Mouse (Mus musculus): Measurements from ENCODE around the gene Lig1. TPM values are rescaled to one million over a fixed set of nuclear protein-coding genes. Genes with fewer than 3 reads are reported as not detected.

Lig1 gene
- polyA plus RNA-seq, 1 experiment from 2014 or later: 77.6 TPM

DNA sequence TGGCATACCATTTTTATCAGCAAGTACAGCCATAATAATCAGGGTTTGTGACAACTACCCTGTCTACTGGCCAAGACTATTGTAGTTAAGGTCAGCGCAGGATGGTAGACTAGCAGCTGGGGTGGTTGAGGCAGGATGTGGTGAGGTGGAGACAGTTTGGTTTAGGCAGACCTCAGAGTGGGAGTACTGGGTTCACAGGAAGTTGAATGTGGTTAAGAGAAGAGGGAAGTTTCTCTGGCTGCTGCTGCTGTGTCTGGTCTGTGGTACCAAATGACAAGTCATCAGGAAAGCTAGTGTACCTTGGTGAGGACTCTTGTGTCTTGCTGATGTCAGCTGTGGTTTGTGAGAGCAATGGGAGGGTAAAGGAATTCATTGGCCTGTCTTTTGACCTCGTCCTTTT, 25.7 kb downstream of the Lig1 start:
- Histone ChIP-seq H3K4me3 (ENCODE audit: low read length) (no peak overlapping the region), H3K27me3 (replicated peaks; ENCODE audit: control insufficient read depth, insufficient read depth, low read length) (no peaks in the 10 kb centered on the region), H3K27ac (ENCODE audit: low read length) (no peak overlapping the region), H3K4me2 (ENCODE audit: low read depth, low read length) (no peak overlapping the region), H3K36me3 (ENCODE audit: control insufficient read depth, insufficient read depth, low read length) (peaks cover 16% of the 10 kb centered on the region), H3K9me3 (ENCODE audit: control insufficient read depth, low read length) (no peaks in the 10 kb centered on the region), H3K9ac (ENCODE audit: low read depth, low read length) (no peak overlapping the region), H3K4me1 (ENCODE audit: control insufficient read depth, insufficient read depth, low read length) (no peaks in the 10 kb centered on the region)
- no peak for ATAC-seq
- 83% methylated on average over 2 of the region's 2 CpGs for WGBS

DNA sequence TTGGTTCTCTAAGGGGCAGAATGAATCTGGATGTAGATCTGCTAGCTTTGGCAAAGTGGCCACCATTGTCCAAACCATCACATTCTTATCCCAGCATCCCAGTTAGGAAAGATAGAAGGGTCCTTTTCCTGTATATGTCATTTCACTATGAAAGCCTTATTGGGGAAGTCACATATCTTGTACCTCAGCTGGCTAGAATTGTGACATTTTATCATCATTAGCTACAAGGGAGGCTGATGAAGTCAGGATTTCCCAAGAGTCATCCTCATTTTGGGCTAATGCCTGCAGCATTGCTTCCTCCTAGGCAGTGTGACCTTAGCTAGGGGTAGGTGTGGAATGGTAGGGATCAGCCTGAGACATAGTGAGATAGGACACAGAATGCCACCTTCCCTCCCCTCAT, 26.3 kb downstream of the Lig1 start:
- peaks cover 18% of the 10 kb centered on the region for H3K36me3 ChIP-seq (ENCODE audit: control insufficient read depth, insufficient read depth, low read length)
- H3K4me3 ChIP-seq (ENCODE audit: low read length): no peak overlapping the region
- no peak for ATAC-seq
- no peaks in the 10 kb centered on the region for H3K9me3 ChIP-seq (ENCODE audit: control insufficient read depth, low read length)
- H3K4me1 ChIP-seq (ENCODE audit: control insufficient read depth, insufficient read depth, low read length): no peaks in the 10 kb centered on the region
- no peak overlapping the region for H3K9ac ChIP-seq (ENCODE audit: low read depth, low read length)
- no peak overlapping the region for H3K4me2 ChIP-seq (ENCODE audit: low read depth, low read length)
- no peak overlapping the region for H3K27ac ChIP-seq (ENCODE audit: low read length)
- H3K27me3 ChIP-seq (replicated peaks; ENCODE audit: control insufficient read depth, insufficient read depth, low read length): no peaks in the 10 kb centered on the region

DNA sequence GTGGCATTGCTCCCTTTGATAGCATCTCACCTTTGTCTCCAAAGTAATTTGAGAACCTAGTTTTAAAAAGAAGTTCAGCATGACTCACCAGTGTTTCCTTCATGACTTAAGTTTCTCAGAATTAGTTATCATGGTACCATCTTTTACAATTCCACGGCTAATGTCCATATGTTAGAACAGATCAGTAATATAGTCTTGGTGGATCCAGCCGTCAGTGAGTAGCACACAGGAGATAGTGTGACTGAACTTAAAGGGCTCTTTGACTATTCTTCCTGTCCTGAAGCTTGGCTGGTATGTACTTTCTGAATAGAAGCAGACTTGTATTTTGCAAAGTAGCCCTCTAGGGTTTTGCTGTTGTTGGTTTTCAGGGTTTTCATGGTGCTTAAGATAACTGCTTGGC, 32.3 kb downstream of the Lig1 start:
- H3K27me3 ChIP-seq (replicated peaks; ENCODE audit: control insufficient read depth, insufficient read depth, low read length): no peaks in the 10 kb centered on the region
- no peak overlapping the region for H3K4me3 ChIP-seq (ENCODE audit: low read length)
- H3K27ac ChIP-seq (ENCODE audit: low read length): no peak overlapping the region
- peaks cover 20% of the 10 kb centered on the region for H3K36me3 ChIP-seq (ENCODE audit: control insufficient read depth, insufficient read depth, low read length)
- no peaks in the 10 kb centered on the region for H3K4me1 ChIP-seq (ENCODE audit: control insufficient read depth, insufficient read depth, low read length)
- no peak overlapping the region for H3K9ac ChIP-seq (ENCODE audit: low read depth, low read length)
- ATAC-seq: no peak
- no peaks in the 10 kb centered on the region for H3K9me3 ChIP-seq (ENCODE audit: control insufficient read depth, low read length)
- 92% methylated on average over 2 of the region's 2 CpGs for WGBS
- no peak overlapping the region for H3K4me2 ChIP-seq (ENCODE audit: low read depth, low read length)

DNA sequence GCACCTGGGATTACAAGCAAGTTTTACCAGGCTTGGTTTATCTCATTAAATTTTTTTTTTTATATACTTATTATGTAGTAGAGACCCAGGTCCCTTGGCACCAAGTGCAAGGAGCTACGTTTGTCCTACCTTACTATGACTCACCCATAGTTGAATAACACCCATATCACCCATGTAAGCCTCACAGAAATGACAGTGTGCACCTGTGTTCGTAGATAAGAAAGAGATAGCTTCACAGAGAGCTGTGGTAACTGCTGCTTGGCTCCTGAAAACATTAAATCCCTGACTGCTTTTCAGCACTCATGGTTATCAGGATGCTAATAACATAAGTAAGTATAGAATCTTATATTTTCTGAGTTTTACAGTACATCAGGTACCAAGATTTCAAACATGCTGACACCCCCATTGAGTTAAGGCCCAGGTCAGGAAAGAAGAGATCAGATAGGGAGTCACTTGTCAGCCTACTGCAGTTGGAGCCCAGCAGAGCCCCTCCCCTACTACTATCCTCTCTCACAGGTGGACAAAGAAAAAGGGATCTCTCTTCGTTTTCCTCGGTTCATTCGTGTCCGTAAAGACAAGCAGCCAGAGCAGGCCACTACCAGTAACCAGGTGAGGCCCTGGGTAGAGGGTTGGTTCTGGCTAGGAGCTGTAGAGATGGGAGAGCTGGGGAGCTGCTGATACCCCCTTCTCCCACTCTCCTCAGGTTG, 33.6 kb downstream of the Lig1 start:
- Histone ChIP-seq H3K4me1 (ENCODE audit: control insufficient read depth, insufficient read depth, low read length) (no peaks in the 10 kb centered on the region), H3K4me3 (ENCODE audit: low read length) (no peak overlapping the region), H3K27me3 (replicated peaks; ENCODE audit: control insufficient read depth, insufficient read depth, low read length) (no peaks in the 10 kb centered on the region), H3K9ac (ENCODE audit: low read depth, low read length) (no peak overlapping the region), H3K9me3 (ENCODE audit: control insufficient read depth, low read length) (no peaks in the 10 kb centered on the region), H3K27ac (ENCODE audit: low read length) (no peak overlapping the region), H3K36me3 (ENCODE audit: control insufficient read depth, insufficient read depth, low read length) (peaks cover 18% of the 10 kb centered on the region), H3K4me2 (ENCODE audit: low read depth, low read length) (no peak overlapping the region)
- no peak for ATAC-seq
- 87% methylated on average over 6 of the region's 6 CpGs for WGBS

GRCm38 (mm10) chr7:13311401-13311800, 34.3 kb downstream of the Lig1 start:
- no peaks in the 10 kb centered on the region for H3K27me3 ChIP-seq (replicated peaks; ENCODE audit: control insufficient read depth, insufficient read depth, low read length)
- H3K27ac ChIP-seq (ENCODE audit: low read length): no peak overlapping the region
- no peak for ATAC-seq
- H3K36me3 ChIP-seq (ENCODE audit: control insufficient read depth, insufficient read depth, low read length): peaks cover 16% of the 10 kb centered on the region
- no peak overlapping the region for H3K4me3 ChIP-seq (ENCODE audit: low read length)
- WGBS: 97% methylated on average over 4 of the region's 4 CpGs
- no peak overlapping the region for H3K4me2 ChIP-seq (ENCODE audit: low read depth, low read length)
- H3K9me3 ChIP-seq (ENCODE audit: control insufficient read depth, low read length): no peaks in the 10 kb centered on the region
- no peak overlapping the region for H3K9ac ChIP-seq (ENCODE audit: low read depth, low read length)
- H3K4me1 ChIP-seq (ENCODE audit: control insufficient read depth, insufficient read depth, low read length): no peaks in the 10 kb centered on the region

- H3K27me3 ChIP-seq (replicated peaks; ENCODE audit: control insufficient read depth, insufficient read depth, low read length): no peaks in the 10 kb centered on the region
- peaks cover 9% of the 10 kb centered on the region; the same call in 1 of the 2 replicates for H3K36me3 ChIP-seq (ENCODE audit: control insufficient read depth, insufficient read depth, low read length)
- no peak for ATAC-seq
- 72% methylated on average over 5 of the region's 5 CpGs for WGBS
- no peaks in the 10 kb centered on the region for H3K4me1 ChIP-seq (ENCODE audit: control insufficient read depth, insufficient read depth, low read length)
- H3K9me3 ChIP-seq (ENCODE audit: control insufficient read depth, low read length): no peaks in the 10 kb centered on the region
- H3K4me2 ChIP-seq (ENCODE audit: low read depth, low read length): no peak overlapping the region
- H3K4me3 ChIP-seq (ENCODE audit: low read length): no peak overlapping the region
- no peak overlapping the region for H3K27ac ChIP-seq (ENCODE audit: low read length)
- H3K9ac ChIP-seq (ENCODE audit: low read depth, low read length): no peak overlapping the region
These were observed 37.1 kb downstream of the Lig1 start for GRCm38 (mm10) chr7:13314095-13314597.

GRCm38 (mm10) chr7:13321424-13321823, 44.3 kb downstream of the Lig1 start:
- no peaks in the 10 kb centered on the region for H3K9me3 ChIP-seq (ENCODE audit: control insufficient read depth, low read length)
- no peak overlapping the region for H3K4me3 ChIP-seq (ENCODE audit: low read length)
- no peaks in the 10 kb centered on the region for H3K36me3 ChIP-seq (ENCODE audit: control insufficient read depth, insufficient read depth, low read length)
- ATAC-seq: no peak
- no peak overlapping the region for H3K4me2 ChIP-seq (ENCODE audit: low read depth, low read length)
- H3K9ac ChIP-seq (ENCODE audit: low read depth, low read length): no peak overlapping the region
- no peaks in the 10 kb centered on the region for H3K27me3 ChIP-seq (replicated peaks; ENCODE audit: control insufficient read depth, insufficient read depth, low read length)
- H3K4me1 ChIP-seq (ENCODE audit: control insufficient read depth, insufficient read depth, low read length): no peaks in the 10 kb centered on the region
- H3K27ac ChIP-seq (ENCODE audit: low read length): no peak overlapping the region
- WGBS: 86% methylated on average over 3 of the region's 3 CpGs

GRCm38 (mm10) chr7:13324316-13324715, 47.2 kb downstream of the Lig1 start, which contains the start of gene Pla2g4c:
Pla2g4c (plus strand) TSS chr7:13324655.
- no peak within 1 kb of the TSS for H3K4me2 ChIP-seq (ENCODE audit: low read depth, low read length)
- ATAC-seq: no peak
- H3K9ac ChIP-seq (ENCODE audit: low read depth, low read length): no peak within 1 kb of the TSS
- no peaks in the 10 kb centered on the region for H3K36me3 ChIP-seq (ENCODE audit: control insufficient read depth, insufficient read depth, low read length)
- 77% methylated on average over 2 of the region's 2 CpGs for WGBS
- H3K27ac ChIP-seq (ENCODE audit: low read length): no peak within 1 kb of the TSS
- no peaks in the 10 kb centered on the region for H3K9me3 ChIP-seq (ENCODE audit: control insufficient read depth, low read length)
- H3K4me1 ChIP-seq (ENCODE audit: control insufficient read depth, insufficient read depth, low read length): no peaks in the 10 kb centered on the region
- no peaks in the 10 kb centered on the region for H3K27me3 ChIP-seq (replicated peaks; ENCODE audit: control insufficient read depth, insufficient read depth, low read length)
- H3K4me3 ChIP-seq (ENCODE audit: low read length): no peak within 1 kb of the TSS

- no peak for ATAC-seq
- Histone ChIP-seq H3K4me2 (ENCODE audit: low read depth, low read length) (no peak overlapping the region), H3K4me3 (ENCODE audit: low read length) (no peak overlapping the region), H3K9me3 (ENCODE audit: control insufficient read depth, low read length) (no peaks in the 10 kb centered on the region), H3K4me1 (ENCODE audit: control insufficient read depth, insufficient read depth, low read length) (no peaks in the 10 kb centered on the region), H3K27me3 (replicated peaks; ENCODE audit: control insufficient read depth, insufficient read depth, low read length) (no peaks in the 10 kb centered on the region), H3K9ac (ENCODE audit: low read depth, low read length) (no peak overlapping the region), H3K36me3 (ENCODE audit: control insufficient read depth, insufficient read depth, low read length) (no peaks in the 10 kb centered on the region), H3K27ac (ENCODE audit: low read length) (no peak overlapping the region)
- WGBS: 90% methylated on average over 2 of the region's 2 CpGs
These were observed 53.5 kb downstream of the Lig1 start for GRCm38 (mm10) chr7:13330575-13330974.

- H3K4me2 ChIP-seq (ENCODE audit: low read depth, low read length): no peak overlapping the region
- peaks cover 6% of the 10 kb centered on the region for H3K36me3 ChIP-seq (ENCODE audit: control insufficient read depth, insufficient read depth, low read length)
- no peak overlapping the region for H3K27ac ChIP-seq (ENCODE audit: low read length)
- H3K27me3 ChIP-seq (replicated peaks; ENCODE audit: control insufficient read depth, insufficient read depth, low read length): no peaks in the 10 kb centered on the region
- no peaks in the 10 kb centered on the region for H3K4me1 ChIP-seq (ENCODE audit: control insufficient read depth, insufficient read depth, low read length)
- no peak overlapping the region for H3K9ac ChIP-seq (ENCODE audit: low read depth, low read length)
- no peak for ATAC-seq
- no peaks in the 10 kb centered on the region for H3K9me3 ChIP-seq (ENCODE audit: control insufficient read depth, low read length)
- H3K4me3 ChIP-seq (ENCODE audit: low read length): no peak overlapping the region
These were observed 78.9 kb downstream of the Lig1 start for GRCm38 (mm10) chr7:13355943-13356342.
